Mouse (Mus musculus) naive thymus-derived CD4-positive, alpha-beta T cell, adult 5 months (primary cell): ENCODE measurements around the gene Ubl3. TPM values are rescaled to one million over a fixed set of nuclear protein-coding genes. Genes with fewer than 3 reads are reported as not detected.

ENCODE experiments used
- polyA plus RNA-seq: library from polyadenylated mRNA; unstranded; fragments of 100-300 nt; shearing (Covaris generic); gene quantifications from one replicate; pipeline ENCODE4 v1.2.1, GENCODE M21; 2017

The Ubl3 gene
- polyA plus RNA-seq = 191 TPM

DNA sequence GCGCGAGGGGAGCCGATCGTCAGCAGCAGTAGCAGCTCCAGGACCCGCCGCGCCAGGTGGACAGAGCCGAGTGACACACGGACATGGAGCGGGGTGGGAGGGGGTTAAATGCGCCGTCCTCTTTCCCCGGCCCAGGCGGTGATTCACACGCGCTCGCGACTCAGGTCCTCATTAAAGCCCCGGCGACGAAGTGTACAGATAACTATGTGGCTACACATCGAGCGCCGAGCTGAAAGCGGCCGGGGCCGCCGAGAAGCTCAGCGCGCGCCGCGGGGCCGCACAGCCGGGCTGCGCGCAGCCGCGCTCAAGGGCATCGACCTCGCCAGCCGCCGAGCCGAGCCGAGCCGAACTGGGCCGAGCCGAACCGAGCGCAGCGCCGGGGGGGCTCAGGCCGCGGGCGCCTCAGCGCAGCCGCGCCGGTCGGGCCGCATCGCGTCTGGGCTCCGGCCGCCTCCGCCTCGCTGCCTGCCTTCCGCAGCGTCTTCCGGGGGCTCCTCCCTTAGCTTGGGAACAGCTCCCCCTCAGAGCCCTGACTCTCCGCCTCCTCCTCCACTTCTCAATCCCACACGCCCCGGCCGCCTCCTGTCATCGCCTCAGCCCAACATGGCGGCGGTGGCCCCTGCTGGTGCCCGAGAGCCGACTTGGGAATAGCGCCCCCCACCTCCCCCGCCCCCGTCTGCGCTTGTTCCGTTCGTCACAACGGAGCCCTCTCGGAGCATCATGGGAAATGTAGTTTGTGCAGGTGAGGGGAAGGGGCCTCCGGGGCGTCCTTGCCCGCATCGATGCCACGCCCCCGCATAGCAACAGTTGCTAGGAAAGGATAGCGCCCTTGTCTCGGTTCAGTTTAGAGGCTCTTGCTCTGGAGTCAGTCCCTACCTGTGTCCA lies at the start of gene Ubl3:
Gene Ubl3 (minus strand): TSS at position 603 of the 885 bp plus-strand sequence.

Other genes with a start within 250 kb of the Ubl3 start
- 47.0 TPM for gene Slc7a1, start 152.9 kb downstream of the Ubl3 start, polyA plus RNA-seq